Mouse (Mus musculus): Measurements from ENCODE around the gene Ptgfrn. TPM values are rescaled to one million over a fixed set of nuclear protein-coding genes. Genes with fewer than 3 reads are reported as not detected.

Ptgfrn gene
- total and polyA plus RNA-seq, 3 experiments: not detected

GRCm38 (mm10) chr3:101141864-101142263 lies 31.8 kb upstream of the Ptgfrn start:
- Histone ChIP-seq H3K4me3 (replicated peaks in 1 of 3; ENCODE audit: low read depth in 2 of 3, low read length in 2 of 3, poor library complexity in 1 of 3) (no peak overlapping the region), H3K4me2 (ENCODE audit: insufficient read depth, low read depth, poor library complexity, severe bottlenecking) (no peak overlapping the region), H3K79me2 (replicated peaks; ENCODE audit: control insufficient read depth, extremely low read depth, insufficient read depth, poor library complexity, severe bottlenecking) (no peaks in the 10 kb centered on the region), H3K27ac (ENCODE audit: insufficient read depth, low read depth) (no peak overlapping the region), H3K9me3 (replicated peaks; ENCODE audit: low read length) (no peaks in the 10 kb centered on the region), H3K27me3 (replicated peaks) (no peaks in the 10 kb centered on the region), H3K9ac (ENCODE audit: insufficient read depth, low read depth) (no peak overlapping the region), H3K4me1 (ENCODE audit: control insufficient read depth in 1 of 2, insufficient read depth in 2 of 2) (peaks cover 4 to 18% of the 10 kb centered on the region in 2 experiments), H3K36me3 (replicated peaks in 1 of 2; ENCODE audit: control insufficient read depth in 1 of 2, insufficient read depth in 1 of 2, low read length in 1 of 2) (no peaks in the 10 kb centered on the region)
- in situ Hi-C loops (cut with MboI; ENCODE audit: low pct_ligation_motif_present, low pct_unique_long_range_greater_than_20kb, low sequenced_read_pairs): no loop called here
- dilution Hi-C loops (cut with MboI; ENCODE audit: extremely low pct_ligation_motif_present, extremely low pct_unique_long_range_greater_than_20kb, low sequenced_read_pairs): no loop called here
- no peak for DNase-seq (ENCODE audit: extremely low read depth)
- TF ChIP-seq JUND (conservative IDR thresholded peaks at IDR 0.05; ENCODE audit: low read depth, low read length): no peak
- no peak for TF ChIP-seq CHD2 (IDR thresholded peaks at IDR 0.05; ENCODE audit: low read length)
- TF ChIP-seq PAX5 (IDR thresholded peaks at IDR 0.05; ENCODE audit: low read length): no peak
- TF ChIP-seq NRF1 (IDR thresholded peaks at IDR 0.05; ENCODE audit: low read depth, low read length): no peak
- TF ChIP-seq RAD21 (IDR thresholded peaks at IDR 0.05; ENCODE audit: low read depth, low read length): no peak
- TF ChIP-seq RCOR1 (conservative IDR thresholded peaks at IDR 0.05; ENCODE audit: low read depth, low read length): no peak
- TF ChIP-seq MAZ (IDR thresholded peaks at IDR 0.05; ENCODE audit: low read depth, low read length): no peak
- no peak for TF ChIP-seq GABPA (IDR thresholded peaks at IDR 0.05; ENCODE audit: insufficient replicate concordance, low read depth, low read length)
- TF ChIP-seq TCF12 (IDR thresholded peaks at IDR 0.05; ENCODE audit: low read depth, low read length): no peak
- no peak for TF ChIP-seq EP300 (IDR thresholded peaks at IDR 0.05; ENCODE audit: low read length)
- TF ChIP-seq ZMIZ1 (IDR thresholded peaks at IDR 0.05; ENCODE audit: low read depth, low read length): no peak
- TF ChIP-seq UBTF (IDR thresholded peaks at IDR 0.05; ENCODE audit: low read depth, low read length): no peak
- TF ChIP-seq JUN (IDR thresholded peaks at IDR 0.05; ENCODE audit: insufficient read depth, low read depth, low read length): no peak
- no peak for TF ChIP-seq MAFK (IDR thresholded peaks at IDR 0.05; ENCODE audit: insufficient replicate concordance, low read length)

DNA sequence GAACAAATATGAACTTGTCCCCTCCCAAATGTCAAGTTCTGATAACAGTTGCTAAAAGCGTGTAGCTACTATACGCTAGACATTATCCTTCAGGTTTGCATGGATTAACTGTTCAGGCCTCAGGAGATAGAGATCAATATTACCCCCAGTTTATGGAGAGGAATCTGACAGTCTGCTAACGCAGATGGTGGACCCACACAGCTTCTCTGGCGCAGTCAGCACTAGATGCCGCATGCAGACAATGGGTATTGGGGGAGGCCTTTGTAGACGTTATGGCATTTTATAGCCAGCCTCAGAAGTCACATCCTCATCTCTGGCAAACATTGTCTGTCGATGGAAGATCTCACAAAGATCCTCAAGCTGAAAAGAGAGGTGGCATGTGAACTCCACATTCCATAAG lies 29.9 kb upstream of the Ptgfrn start:
- Histone ChIP-seq H3K27ac (ENCODE audit: insufficient read depth, low read depth) (no peak overlapping the region), H3K4me3 (replicated peaks in 1 of 3; ENCODE audit: low read depth in 2 of 3, low read length in 2 of 3, poor library complexity in 1 of 3) (no peak overlapping the region), H3K4me2 (ENCODE audit: insufficient read depth, low read depth, poor library complexity, severe bottlenecking) (no peak overlapping the region), H3K9ac (ENCODE audit: insufficient read depth, low read depth) (no peak overlapping the region), H3K4me1 (ENCODE audit: control insufficient read depth in 1 of 2, insufficient read depth in 2 of 2) (peaks cover 9 to 16% of the 10 kb centered on the region in 2 experiments), H3K36me3 (replicated peaks in 1 of 2; ENCODE audit: control insufficient read depth in 1 of 2, insufficient read depth in 1 of 2, low read length in 1 of 2) (no peaks in the 10 kb centered on the region), H3K27me3 (replicated peaks) (no peaks in the 10 kb centered on the region), H3K9me3 (replicated peaks; ENCODE audit: low read length) (no peaks in the 10 kb centered on the region), H3K79me2 (replicated peaks; ENCODE audit: control insufficient read depth, extremely low read depth, insufficient read depth, poor library complexity, severe bottlenecking) (no peaks in the 10 kb centered on the region)
- DNase-seq (ENCODE audit: extremely low read depth): no peak
- TF ChIP-seq ETS1 (conservative IDR thresholded peaks at IDR 0.05; ENCODE audit: low read depth, low read length) (no peak), NRF1 (IDR thresholded peaks at IDR 0.05; ENCODE audit: low read depth, low read length) (no peak), CTCF (conservative IDR thresholded peaks at IDR 0.05 in 1 of 2, IDR thresholded peaks at IDR 0.05 in 1 of 2; ENCODE audit: low read depth in 2 of 2, low read length in 2 of 2) (no peak), EP300 (IDR thresholded peaks at IDR 0.05; ENCODE audit: low read length) (no peak), IRF4 (IDR thresholded peaks at IDR 0.05; ENCODE audit: low read depth, low read length) (no peak)
- dilution Hi-C loops (cut with MboI; ENCODE audit: extremely low pct_ligation_motif_present, extremely low pct_unique_long_range_greater_than_20kb, low sequenced_read_pairs): no loop called here
- in situ Hi-C loops (cut with MboI; ENCODE audit: low pct_ligation_motif_present, low pct_unique_long_range_greater_than_20kb, low sequenced_read_pairs): no loop called here
